Mouse (Mus musculus) C2C12 (cell line): ENCODE results near the gene Ttyh1.

Experiments used
- CEBPB ChIP-seq: IDR thresholded peaks from one replicate; pipeline ENCODE4 v1.6.1; 2011; ENCODE audit warnings: low read depth, mild to moderate bottlenecking, control low read depth, moderate library complexity
- CTCF ChIP-seq: IDR thresholded peaks from one replicate; pipeline ENCODE4 v1.5.1; 2011; ENCODE audit not compliant: control insufficient read depth, insufficient read depth, insufficient read length
- MAX ChIP-seq: IDR thresholded peaks from one replicate; pipeline ENCODE4 v1.6.1; 2011; ENCODE audit warnings: mild to moderate bottlenecking, control low read depth
- MYOG ChIP-seq: IDR thresholded peaks from one replicate; pipeline ENCODE4 v1.6.1; 2011; ENCODE audit not compliant: control insufficient read depth, insufficient read length; ENCODE audit errors: extremely low read depth
- USF1 ChIP-seq: IDR thresholded peaks from one replicate; pipeline ENCODE4 v1.6.1; 2011; ENCODE audit warnings: low read depth, mild to moderate bottlenecking, control low read depth, moderate library complexity

- TF ChIP-seq MAX (no peak), USF1 (no peak), CTCF (no peak), CEBPB (no peak), MYOG (no peak)
Measured at GRCm38 (mm10) chr7:4117050-4117814, 2.0 kb upstream of the Ttyh1 start.
